8 mouse cellular contexts compared by ENCODE assay signal in genomic region chr11:65788154-65788553, GRCm38 (mm10). TPM values are rescaled to one million over a fixed set of nuclear protein-coding genes. Genes with fewer than 3 reads are reported as not detected.
DNase-seq lines count a peak whose midpoint lies in the region; ATAC-seq and TF ChIP-seq lines count a peak whose summit lies in the region.

Gene Map2k4 (minus strand): TSS chr11:65788297.

- H3K9me3 ChIP-seq in embryonic facial prominence, embryonic 14.5 days (ENCODE audit: control insufficient read depth, low read length) = no peaks in the 10 kb centered on the region
- H3K9me3 ChIP-seq in limb, embryonic 14.5 days (ENCODE audit: control insufficient read depth, low read length) = no peaks in the 10 kb centered on the region
- no peaks in the 10 kb centered on the region for H3K9me3 ChIP-seq in midbrain, postnatal 0 days (ENCODE audit: low read length)

- H3K9ac ChIP-seq in embryonic facial prominence, embryonic 14.5 days (ENCODE audit: low read depth, low read length) = peak within 1 kb of the TSS; percentile 99
- H3K9ac ChIP-seq in limb, embryonic 14.5 days (ENCODE audit: low read depth, low read length, severe bottlenecking) = peak within 1 kb of the TSS; percentile 98
- H3K9ac ChIP-seq in midbrain, postnatal 0 days (replicated peaks; ENCODE audit: low read length, poor library complexity, severe bottlenecking) = peak within 1 kb of the TSS; percentile 99

- ATAC-seq in embryonic facial prominence, embryonic 14.5 days (ENCODE audit: low read depth) = peak; percentile 99
- ATAC-seq in limb, embryonic 14.5 days (ENCODE audit: low FRiP score, low read depth) = peak; percentile 99
- ATAC-seq in midbrain, postnatal 0 days (ENCODE audit: low FRiP score) = peak; percentile 97

- H3K4me1 ChIP-seq in embryonic facial prominence, embryonic 14.5 days (ENCODE audit: control insufficient read depth, insufficient read depth, low read length) = peaks cover 14% of the 10 kb centered on the region
- peaks cover 12% of the 10 kb centered on the region; the same call in 1 of the 2 replicates for H3K4me1 ChIP-seq in limb, embryonic 14.5 days (ENCODE audit: control insufficient read depth, insufficient read depth, low read length)
- peaks cover 7% of the 10 kb centered on the region; the same call in 1 of the 2 replicates for H3K4me1 ChIP-seq in midbrain, postnatal 0 days (ENCODE audit: insufficient read depth, low read length)

- peak within 1 kb of the TSS; percentile 92 for H3K27ac ChIP-seq in embryonic facial prominence, embryonic 14.5 days (replicated peaks; ENCODE audit: low read depth, low read length)
- H3K27ac ChIP-seq in limb, embryonic 14.5 days (replicated peaks; ENCODE audit: low read depth, low read length) = peak within 1 kb of the TSS; percentile 91
- H3K27ac ChIP-seq in midbrain, postnatal 0 days (ENCODE audit: low read depth, low read length) = peak within 1 kb of the TSS; percentile 90

- H3K4me2 ChIP-seq in embryonic facial prominence, embryonic 14.5 days (ENCODE audit: low read depth, low read length) = peak within 1 kb of the TSS; percentile 80
- H3K4me2 ChIP-seq in limb, embryonic 14.5 days (replicated peaks; ENCODE audit: low read depth, low read length, severe bottlenecking) = peak within 1 kb of the TSS; percentile 58
- peak within 1 kb of the TSS; percentile 65 for H3K4me2 ChIP-seq in midbrain, postnatal 0 days (ENCODE audit: low read depth, low read length, poor library complexity, severe bottlenecking)

- peak within 1 kb of the TSS; percentile 94 for H3K4me3 ChIP-seq in embryonic facial prominence, embryonic 14.5 days (ENCODE audit: low read depth, low read length)
- H3K4me3 ChIP-seq in limb, embryonic 14.5 days (replicated peaks; ENCODE audit: low read length) = peak within 1 kb of the TSS; percentile 92
- peak within 1 kb of the TSS; percentile 97 for H3K4me3 ChIP-seq in midbrain, postnatal 0 days (ENCODE audit: low read depth, low read length)

- 0% methylated on average over 12 of the region's 36 CpGs for WGBS in embryonic facial prominence, embryonic 14.5 days
- 4% methylated on average over 9 of the region's 36 CpGs for WGBS in limb, embryonic 14.5 days
- WGBS in midbrain, postnatal 0 days = under 1% methylated on average over 31 of the region's 36 CpGs

- H3K27me3 ChIP-seq in embryonic facial prominence, embryonic 14.5 days (replicated peaks; ENCODE audit: control insufficient read depth, insufficient read depth, low read length) = no peaks in the 10 kb centered on the region
- H3K27me3 ChIP-seq in limb, embryonic 14.5 days (ENCODE audit: control insufficient read depth, insufficient read depth, low read length) = no peaks in the 10 kb centered on the region
- H3K27me3 ChIP-seq in midbrain, postnatal 0 days (ENCODE audit: insufficient read depth, low read length) = no peaks in the 10 kb centered on the region

- H3K36me3 ChIP-seq in embryonic facial prominence, embryonic 14.5 days (ENCODE audit: control insufficient read depth, insufficient read depth, low read length) = no peaks in the 10 kb centered on the region
- no peaks in the 10 kb centered on the region for H3K36me3 ChIP-seq in limb, embryonic 14.5 days (ENCODE audit: control insufficient read depth, insufficient read depth, low read length)
- no peaks in the 10 kb centered on the region for H3K36me3 ChIP-seq in midbrain, postnatal 0 days (ENCODE audit: insufficient read depth, low read length)

- TF ChIP-seq CTCF in midbrain, postnatal 0 days (IDR thresholded peaks at IDR 0.05) = no peak

- DNase-seq in 3134 (ENCODE audit: extremely low read depth, insufficient read length, low spot score) = peak; percentile 99
- DNase-seq in adrenal gland, postnatal 36 days = peak; percentile 96 to 97
- peak; percentile 95 for DNase-seq in embryonic facial prominence, embryonic 14.5 days (ENCODE audit: low spot score)
- peak; percentile 89 for DNase-seq in heart, adult 8-10 months (ENCODE audit: low spot score)
- DNase-seq in kidney, adult 9 months = peak; percentile 95
- peak; percentile 88 for DNase-seq in limb, embryonic 14.5 days (ENCODE audit: low spot score)
- peak; percentile 93 for DNase-seq in midbrain, postnatal 0 days (ENCODE audit: low spot score)
- DNase-seq in spleen, postnatal 14 days (ENCODE audit: low spot score in 2 of 2) = peak; percentile 91 to 94

- TF ChIP-seq POLR2A in limb, embryonic 14.5 days (IDR thresholded peaks at IDR 0.05; ENCODE audit: borderline replicate concordance, extremely low read depth, insufficient read depth, insufficient read length) = peak; percentile 76; the same call in 1 of the 2 replicates

RNA-seq across cellular contexts. Expression of gene Map2k4, which starts in this region (rescaled TPM):
- 10 to 100 TPM; 44.8 to 50.4 TPM for total RNA-seq in adrenal gland, postnatal 36 days (2021)
- polyA plus RNA-seq in embryonic facial prominence, embryonic 14.5 days (2014; fragmentation: Nextera tagmentation; extraction: Ambion mirVana) = 70.9 and 71.1 TPM in 2 replicates
- 10 to 100 TPM; 41.7 to 47.0 (median 44.6) TPM for total RNA-seq in heart, adult 8-10 months (2022)
- 39.0 and 40.2 TPM in 2 replicates for polyA plus RNA-seq in limb, embryonic 14.5 days (2012; rRNA removed)
- 68.8 and 69.6 TPM in 2 replicates for polyA plus RNA-seq in limb, embryonic 14.5 days (2014; fragmentation: Nextera tagmentation; extraction: Ambion mirVana)
- 160 and 175 TPM in 2 replicates for total RNA-seq in midbrain, postnatal 0 days (2014; rRNA removed)
- polyA plus RNA-seq in midbrain, postnatal 0 days (2015; fragmentation: Nextera tagmentation; extraction: Ambion mirVana) = 121 and 123 TPM in 2 replicates

Comparison
In these comparisons a context has a peak if more than half of its experiments do, and no peak if none do; other contexts are left out.
1. Peak in every context shown above with its lines: DNase-seq, ATAC-seq, H3K4me3 ChIP-seq and H3K27ac ChIP-seq.